Mouse (Mus musculus): ENCODE results near the gene Atf7ip. TPM values are rescaled to one million over a fixed set of nuclear protein-coding genes. Genes with fewer than 3 reads are reported as not detected.

Gene Atf7ip
- total RNA-seq, 2 experiments from 2014 or later, result 103 to 116 TPM

DNA sequence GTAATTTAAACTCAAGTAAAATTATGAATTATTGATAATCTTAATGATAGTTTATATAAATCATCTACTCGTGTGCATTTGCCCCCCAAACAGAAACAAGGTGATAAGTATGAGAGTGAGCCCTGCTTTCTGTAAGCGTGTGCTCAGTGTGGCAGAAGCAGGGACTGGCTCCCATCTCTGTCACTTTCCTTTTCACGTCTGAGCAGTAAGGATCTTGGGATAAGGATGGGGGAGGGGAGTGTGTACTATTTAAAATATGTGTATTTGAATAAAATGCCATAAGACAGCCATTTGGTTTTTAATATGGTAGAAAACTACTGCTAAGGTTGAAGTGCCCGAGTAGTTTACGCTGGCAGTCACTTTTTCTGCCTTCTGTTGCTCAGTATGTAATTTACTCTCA, 29.2 kb downstream of the Atf7ip start:
- no peak for DNase-seq (ENCODE audit: low spot score in 2 of 2)
- peak overlapping the region; percentile 0; the same call in 1 of the 2 replicates for H3K4me3 ChIP-seq

DNA sequence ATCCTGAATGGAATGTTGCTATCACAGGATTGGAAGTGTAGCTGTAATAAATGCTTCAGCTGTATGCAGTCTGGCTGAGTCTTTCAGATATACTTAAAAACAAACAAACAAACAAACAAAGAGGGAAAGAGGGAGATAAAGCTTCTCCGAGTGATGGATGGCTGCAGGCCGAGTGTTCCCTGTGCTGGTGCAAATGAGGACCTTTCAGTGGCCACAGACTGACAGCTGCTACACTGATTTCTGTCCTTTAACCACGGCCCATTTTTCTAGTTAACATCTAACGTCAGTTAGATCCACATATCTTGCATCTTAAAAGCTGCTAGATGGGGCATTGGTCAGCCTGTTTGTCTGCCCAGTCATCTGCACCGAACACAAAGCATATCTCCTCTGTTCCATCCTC, 30.2 kb downstream of the Atf7ip start:
- no peak for TF ChIP-seq CTCF (conservative IDR thresholded peaks at IDR 0.05)
- no peak for DNase-seq (ENCODE audit: low spot score in 2 of 2)
- Histone ChIP-seq H3K4me3 (no peak overlapping the region; the same call in 1 of the 2 replicates), H3K27ac (peak overlapping the region; percentile 84)

More for the DNA sequence above, 29.2 kb downstream of the Atf7ip start:
- peak overlapping the region; percentile 84 for H3K27ac ChIP-seq
- TF ChIP-seq CTCF (conservative IDR thresholded peaks at IDR 0.05), result no peak

DNA sequence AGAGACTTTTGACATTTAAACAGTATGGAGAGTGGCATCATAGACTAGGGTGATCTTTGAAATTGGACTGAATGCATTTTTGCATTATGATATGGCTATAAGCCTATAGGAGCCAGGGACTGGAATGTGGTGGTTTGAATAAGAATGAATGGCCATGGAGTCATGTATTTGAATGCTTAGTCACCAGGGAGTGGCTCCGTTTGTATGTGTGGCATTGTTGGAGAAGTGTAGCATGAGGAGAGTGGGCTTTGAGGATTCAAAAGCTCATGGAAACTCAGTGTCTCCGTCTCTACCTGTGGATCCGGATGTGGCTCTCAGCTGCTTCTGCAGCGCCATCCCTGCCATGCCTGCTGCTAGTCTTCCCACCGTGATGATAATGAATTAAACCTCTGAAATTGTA, 35.4 kb downstream of the Atf7ip start:
- Histone ChIP-seq H3K27ac (peak overlapping the region; percentile 85), H3K4me3 (no peak overlapping the region)
- no peak for TF ChIP-seq CTCF (conservative IDR thresholded peaks at IDR 0.05)
- DNase-seq (ENCODE audit: low spot score in 2 of 2), result no peak

DNA sequence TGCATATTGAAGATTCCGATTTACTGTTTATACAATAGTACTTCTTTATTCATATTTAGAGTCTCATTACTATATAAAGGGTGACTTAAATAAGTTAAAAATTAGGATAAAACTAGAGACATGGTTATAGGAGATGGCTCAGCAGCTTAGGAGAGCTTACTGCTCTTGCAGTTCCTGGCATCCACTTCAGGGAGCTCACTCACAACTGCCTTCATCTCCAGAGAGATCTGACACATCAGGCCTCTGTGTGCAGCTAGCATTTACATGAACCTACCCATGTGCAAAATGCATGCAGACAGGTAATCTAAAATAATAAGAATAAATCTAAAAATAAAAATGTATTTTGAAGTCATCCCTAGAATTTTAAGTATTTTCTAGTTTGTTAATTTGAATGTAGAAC, 36.1 kb downstream of the Atf7ip start:
- TF ChIP-seq CTCF (conservative IDR thresholded peaks at IDR 0.05), result no peak
- DNase-seq (ENCODE audit: low spot score in 2 of 2), result no peak
- Histone ChIP-seq H3K4me3 (no peak overlapping the region), H3K27ac (peak overlapping the region; percentile 85)

DNA sequence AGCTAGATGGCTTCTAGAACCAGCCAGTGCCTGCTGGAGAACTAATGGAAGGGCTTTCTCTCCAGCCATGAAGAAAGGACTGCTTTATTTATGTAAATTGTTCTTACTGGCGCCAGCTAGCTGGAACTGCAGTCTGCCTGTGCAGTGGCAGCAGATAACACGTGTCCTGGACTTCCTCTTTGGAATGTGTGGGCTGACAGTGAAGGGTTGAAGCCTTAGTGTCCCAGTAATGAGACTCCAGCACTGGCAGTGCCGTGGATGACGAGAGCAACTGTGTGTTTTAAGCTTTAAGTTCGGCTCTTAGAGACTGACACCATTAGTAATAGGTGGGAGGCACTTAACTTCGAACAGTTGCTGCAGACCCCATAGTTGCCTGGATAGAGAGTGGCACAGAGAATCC, 37.2 kb downstream of the Atf7ip start:
- peak in 1 of 2 experiments; percentile 66 for DNase-seq (ENCODE audit: low spot score in 2 of 2)
- peak; percentile 36 for TF ChIP-seq CTCF (conservative IDR thresholded peaks at IDR 0.05)
- Histone ChIP-seq H3K27ac (peak overlapping the region; percentile 85), H3K4me3 (peak overlapping the region; percentile 24)

DNA sequence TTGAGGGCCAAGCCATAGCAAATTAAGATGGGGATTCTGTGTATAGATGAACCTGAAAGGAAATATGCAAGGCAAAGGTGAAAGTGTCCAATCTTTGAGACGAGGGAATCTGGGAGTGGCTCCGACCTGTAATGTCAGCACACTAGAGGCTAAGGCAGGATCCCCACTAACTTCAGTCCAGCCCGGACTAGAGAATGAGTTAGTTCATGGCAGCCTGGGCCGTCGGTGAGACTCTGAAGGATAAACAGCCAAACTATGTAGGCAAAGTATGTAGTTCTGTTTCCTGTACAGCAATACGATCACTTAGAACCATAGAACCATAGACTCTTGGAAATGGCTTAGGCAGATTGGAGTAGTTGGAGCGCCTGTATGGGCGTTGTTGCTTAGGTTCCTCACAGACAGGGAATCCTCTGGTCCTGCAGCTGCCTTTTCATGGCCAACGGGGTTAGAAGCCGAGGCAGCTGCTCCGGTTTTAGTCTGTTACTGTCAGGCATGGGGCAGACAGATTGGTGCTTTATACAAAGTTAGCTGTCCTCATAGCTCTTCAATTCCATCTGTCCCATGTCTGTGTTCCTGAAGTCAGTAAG, 39.4 kb downstream of the Atf7ip start:
- H3K27ac ChIP-seq, result peak overlapping the region; percentile 72
- no peak overlapping the region for H3K4me3 ChIP-seq
- DNase-seq (ENCODE audit: low spot score in 2 of 2), result no peak
- TF ChIP-seq CTCF (conservative IDR thresholded peaks at IDR 0.05), result no peak

DNA sequence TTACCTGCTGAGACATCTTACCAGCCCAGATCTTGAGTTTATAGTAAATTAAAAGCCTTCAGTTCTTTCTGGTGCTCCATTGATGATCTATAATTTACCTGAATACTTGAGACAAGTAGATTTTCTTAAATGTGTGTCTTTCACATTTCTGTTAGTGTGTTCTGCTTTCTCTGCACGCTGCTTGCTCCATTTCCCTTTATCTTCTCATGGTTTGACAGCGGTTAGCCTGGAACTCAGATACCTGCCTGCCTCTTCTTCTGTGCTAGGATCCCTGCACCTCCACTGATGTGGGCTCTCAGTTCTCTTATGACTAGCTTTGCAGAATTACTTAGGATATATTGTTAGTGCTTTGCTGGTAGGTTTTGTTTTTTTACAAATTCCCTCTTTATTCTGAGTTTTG, 40.3 kb downstream of the Atf7ip start:
- H3K4me3 ChIP-seq, result no peak overlapping the region
- peak overlapping the region; percentile 89 for H3K27ac ChIP-seq
- no peak for DNase-seq (ENCODE audit: low spot score in 2 of 2)
- TF ChIP-seq CTCF (conservative IDR thresholded peaks at IDR 0.05), result no peak

DNA sequence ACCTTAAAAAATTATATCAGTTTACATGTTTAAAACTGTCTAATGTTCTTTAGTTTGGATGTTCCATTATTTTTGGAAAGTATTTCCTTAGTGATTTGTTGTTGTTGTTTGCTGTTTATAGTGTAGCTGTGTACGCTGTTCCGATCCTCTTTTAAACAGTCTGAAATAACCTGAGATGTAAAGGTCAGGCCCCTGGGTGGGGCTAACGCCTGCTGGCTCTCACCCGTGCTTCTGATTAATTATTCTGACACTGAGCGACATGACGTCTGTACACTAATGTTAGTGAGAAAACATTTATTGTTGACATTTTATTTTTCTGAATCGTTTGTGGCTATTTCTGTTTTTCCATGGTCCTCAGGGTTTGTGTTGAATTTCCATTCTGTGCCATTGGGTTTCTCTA, 41.0 kb downstream of the Atf7ip start:
- H3K4me3 ChIP-seq, result no peak overlapping the region
- DNase-seq (ENCODE audit: low spot score in 2 of 2), result no peak
- TF ChIP-seq CTCF (conservative IDR thresholded peaks at IDR 0.05), result no peak
- H3K27ac ChIP-seq, result peak overlapping the region; percentile 89

DNA sequence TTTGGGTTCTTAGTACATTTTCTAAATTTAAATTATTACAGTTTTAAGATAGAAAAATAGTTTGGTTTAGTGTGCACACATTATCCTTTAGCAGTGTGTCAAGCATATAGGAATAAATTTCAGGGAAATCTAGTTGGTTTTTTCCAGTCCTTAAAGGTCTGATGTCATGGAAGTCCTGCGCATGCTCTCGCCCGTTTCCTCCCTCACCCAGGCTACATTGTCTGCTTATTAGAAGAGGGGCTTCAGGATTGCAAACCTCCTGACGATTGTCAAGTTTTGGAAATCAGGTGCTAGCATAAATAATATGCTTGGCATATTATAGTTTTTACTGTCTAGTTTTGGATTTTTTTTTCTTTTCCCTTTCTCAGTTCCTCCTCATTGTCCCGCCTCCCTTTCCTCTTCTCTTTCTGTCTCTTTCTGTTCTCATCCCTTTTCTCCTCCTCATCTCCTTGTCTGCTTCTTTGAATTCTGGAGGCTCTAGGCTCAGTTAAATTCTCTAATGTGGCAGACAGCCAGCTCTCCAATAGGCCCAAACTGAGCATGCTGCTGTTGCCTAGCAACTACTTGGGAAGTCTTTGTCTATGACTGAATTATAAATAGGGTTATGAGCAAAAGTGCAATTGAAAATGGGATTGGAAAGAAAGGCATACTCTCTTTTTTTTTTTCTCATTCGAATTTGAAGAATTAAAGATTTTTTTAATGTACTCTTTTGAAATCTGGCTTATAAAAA, 42.2 kb downstream of the Atf7ip start:
- Histone ChIP-seq H3K4me3 (peak overlapping the region; percentile 25), H3K27ac (peak overlapping the region; percentile 89)

DNA sequence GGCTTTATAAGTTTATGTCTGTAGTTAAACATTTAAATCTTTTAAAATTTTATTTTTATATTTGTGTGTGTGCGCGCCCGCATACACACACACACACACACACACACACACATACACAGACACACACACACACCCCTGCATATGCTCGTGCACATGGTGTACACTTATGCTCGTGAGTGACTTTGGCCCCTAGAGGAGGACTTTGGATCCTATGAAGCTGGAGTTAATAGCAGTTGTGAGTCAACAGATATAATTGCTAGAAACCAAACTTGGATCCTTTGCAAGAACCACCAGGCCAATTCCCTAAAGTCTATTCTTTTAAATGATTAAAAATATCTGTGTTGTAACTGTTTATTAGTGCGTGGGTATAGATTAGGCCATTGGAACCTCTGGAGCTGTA, 42.8 kb downstream of the Atf7ip start:
- Histone ChIP-seq H3K4me3 (peak overlapping the region; percentile 25), H3K27ac (peak overlapping the region; percentile 89)
- no peak for DNase-seq (ENCODE audit: low spot score in 2 of 2)
- TF ChIP-seq CTCF (conservative IDR thresholded peaks at IDR 0.05), result peak; percentile 29

More for the DNA sequence above, 42.2 kb downstream of the Atf7ip start:
- peak; percentile 79 to 93 for DNase-seq (ENCODE audit: low spot score in 2 of 2)
- TF ChIP-seq CTCF (conservative IDR thresholded peaks at IDR 0.05), result no peak

DNA sequence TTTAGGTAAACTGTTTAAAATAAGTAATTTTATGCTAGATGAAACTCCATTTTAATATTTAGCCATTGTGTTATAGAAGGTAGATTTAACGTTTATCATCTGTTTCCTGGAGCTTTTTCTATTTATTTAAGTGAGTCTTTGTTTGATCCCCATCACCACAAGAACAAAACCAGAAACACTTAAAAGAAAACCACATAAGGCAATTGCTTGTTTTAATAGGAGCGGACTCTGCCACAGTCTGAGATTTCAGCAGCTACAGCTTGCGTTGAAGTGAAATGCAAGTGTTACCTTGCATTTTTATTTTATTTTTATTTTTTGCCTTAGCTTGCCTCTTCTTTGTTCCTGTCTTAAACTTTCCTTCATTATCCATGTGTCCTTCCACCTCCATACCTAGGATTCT, 43.6 kb downstream of the Atf7ip start:
- TF ChIP-seq CTCF (conservative IDR thresholded peaks at IDR 0.05), result no peak
- Histone ChIP-seq H3K27ac (peak overlapping the region; percentile 89), H3K4me3 (no peak overlapping the region)
- no peak for DNase-seq (ENCODE audit: low spot score in 2 of 2)

DNA sequence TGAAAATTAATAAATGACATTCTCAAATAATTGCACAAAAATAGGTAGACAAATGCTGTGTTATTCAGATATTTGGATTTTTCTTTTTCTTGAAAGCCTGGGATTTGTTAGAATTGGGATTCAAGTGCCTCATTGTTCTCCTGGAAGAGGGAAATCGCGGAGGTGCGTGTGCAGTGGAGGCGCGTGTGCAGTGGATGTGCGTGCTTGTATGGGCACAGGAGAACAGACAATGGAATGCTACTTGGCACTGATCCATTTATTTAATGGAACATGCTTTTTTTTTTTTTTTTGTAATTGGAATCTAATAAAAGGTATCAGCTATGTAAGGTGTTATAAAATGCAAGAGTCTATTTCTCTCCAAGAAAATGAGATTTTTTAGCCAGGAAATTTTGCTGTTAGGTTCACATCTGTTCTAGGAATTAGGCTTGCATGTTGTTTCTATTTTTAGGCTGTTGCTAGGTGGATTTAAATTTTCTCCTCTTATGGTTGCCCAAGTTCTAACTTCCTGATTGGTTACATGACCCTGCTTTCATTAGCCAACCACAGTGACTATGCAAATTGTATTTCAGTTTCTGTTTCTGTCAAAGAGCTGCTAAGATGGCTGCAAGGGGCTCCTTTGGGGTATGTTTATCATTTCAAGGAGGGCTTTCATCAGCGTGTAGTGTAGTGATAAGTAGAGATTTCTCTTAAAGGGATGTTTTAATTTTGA, 44.8 kb downstream of the Atf7ip start:
- Histone ChIP-seq H3K27ac (peak overlapping the region; percentile 89), H3K4me3 (peak overlapping the region; percentile 22)
- TF ChIP-seq CTCF (conservative IDR thresholded peaks at IDR 0.05), result no peak
- no peak for DNase-seq (ENCODE audit: low spot score in 2 of 2)

DNA sequence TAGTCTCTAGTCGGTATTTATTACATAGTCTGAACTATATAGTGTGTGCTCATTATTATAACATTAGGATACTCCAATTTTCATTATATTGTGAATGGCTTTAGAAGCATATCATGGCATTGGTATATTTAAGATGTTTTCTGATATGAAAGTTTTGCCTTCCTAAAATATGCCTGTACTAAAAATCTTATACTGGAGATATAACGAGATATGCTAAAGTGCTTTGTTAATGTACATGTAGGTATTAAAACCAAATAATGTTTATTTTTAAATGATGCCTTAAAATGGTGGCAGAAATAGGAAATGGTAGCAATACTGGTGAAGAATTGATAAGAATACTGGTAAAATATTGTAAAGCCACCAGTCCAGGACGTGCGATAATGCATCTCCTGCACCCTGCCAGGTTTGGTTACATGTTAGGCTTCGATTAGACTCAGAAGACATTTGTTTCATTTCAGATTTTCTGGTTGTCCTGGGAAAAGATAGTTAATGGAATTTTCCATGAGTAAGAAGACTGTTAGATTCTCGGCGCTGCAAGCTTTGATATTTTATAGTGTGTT, 45.7 kb downstream of the Atf7ip start:
- Histone ChIP-seq H3K27ac (peak overlapping the region; percentile 89), H3K4me3 (peak overlapping the region; percentile 22)
- DNase-seq (ENCODE audit: low spot score in 2 of 2), result no peak
- no peak for TF ChIP-seq CTCF (conservative IDR thresholded peaks at IDR 0.05)
